Mouse (Mus musculus): ENCODE measurements around the gene Pim3.

Pim3 gene

DNA sequence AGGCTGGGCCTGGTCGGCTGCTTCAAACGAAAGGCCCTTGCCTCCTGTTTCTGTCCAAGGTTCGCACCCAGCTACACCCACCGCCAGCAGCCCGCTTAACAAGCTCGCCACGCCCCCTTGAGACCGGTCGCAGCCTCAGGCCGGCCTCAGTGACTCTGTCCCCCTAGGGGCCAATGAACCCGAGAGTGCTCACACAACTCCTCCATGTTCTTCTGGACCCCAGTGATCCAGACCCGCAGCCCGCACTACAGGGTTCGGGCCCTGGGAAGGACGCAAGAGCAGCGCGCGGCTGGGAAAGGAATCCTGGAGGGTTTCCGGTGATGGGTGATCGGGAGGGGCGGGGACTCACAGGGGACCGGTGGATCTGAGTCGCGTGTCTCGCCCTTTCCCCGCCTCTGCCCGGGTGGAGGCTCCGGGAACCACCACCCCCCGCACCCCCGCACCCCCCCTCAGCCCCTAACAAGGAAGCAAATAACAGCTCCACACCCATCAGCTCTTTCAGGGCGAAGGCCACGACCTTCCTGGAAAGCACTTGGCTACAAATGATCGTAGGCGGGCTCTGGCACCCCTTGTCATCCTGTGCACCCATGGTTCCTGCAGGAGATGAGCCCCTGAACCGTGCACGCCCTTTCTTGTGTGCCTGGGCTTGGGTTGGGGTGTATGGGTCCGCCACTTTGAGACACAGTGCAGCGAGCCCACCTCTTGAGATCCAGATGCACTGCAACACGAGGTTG lies 24.6 kb upstream of the Pim3 start:
- peak; percentile 88 to 94 for DNase-seq (ENCODE audit: inconsistent age in 2 of 2, low spot score in 1 of 2)

DNA sequence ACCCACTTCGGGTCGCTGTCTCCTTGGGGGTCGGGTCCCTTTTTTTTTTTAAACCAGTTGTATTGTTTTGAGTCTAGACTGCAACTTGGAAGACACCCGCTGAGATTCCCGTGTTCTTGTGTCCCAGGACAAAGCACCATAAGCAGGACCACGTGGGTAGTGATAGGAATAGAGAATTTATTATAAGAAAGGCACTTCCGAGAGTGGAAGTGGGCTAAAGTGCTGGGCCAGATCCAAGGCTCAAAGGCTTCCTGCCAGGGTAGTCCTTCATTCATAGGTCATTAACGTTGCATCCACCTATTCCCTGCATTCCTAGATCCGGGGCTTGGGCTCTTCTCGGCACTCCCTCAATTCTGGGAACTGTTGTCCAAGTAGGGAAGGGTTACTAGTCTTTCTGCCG lies 24.0 kb upstream of the Pim3 start:
- DNase-seq (ENCODE audit: inconsistent age in 2 of 2, low spot score in 1 of 2), result peak; percentile 53 to 84

DNA sequence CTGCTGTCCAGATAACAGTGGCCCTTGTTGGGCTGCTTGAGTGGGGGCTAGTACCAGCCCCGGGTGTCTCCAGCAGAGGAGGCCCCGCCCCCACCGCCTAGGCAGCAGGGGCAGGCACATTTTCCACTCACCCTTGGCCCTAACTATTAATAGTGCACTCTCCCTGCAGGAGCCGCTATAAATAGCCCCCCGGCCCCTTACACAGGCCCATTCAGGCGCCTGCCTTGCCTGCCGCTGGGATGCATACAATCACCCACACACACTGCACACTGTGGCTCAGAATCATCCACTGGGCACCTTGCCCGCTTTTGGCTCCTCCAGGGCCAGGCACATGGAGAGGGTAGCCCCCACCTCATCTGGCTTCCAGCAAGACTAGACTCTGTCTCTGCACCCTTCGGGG lies 22.7 kb upstream of the Pim3 start:
- DNase-seq (ENCODE audit: inconsistent age in 2 of 2, low spot score in 1 of 2), result peak; percentile 75 to 81

- peak; percentile 71 to 78 for DNase-seq (ENCODE audit: inconsistent age in 2 of 2, low spot score in 1 of 2)
Observed at GRCm38 (mm10) chr15:88840126-88840525, 21.9 kb upstream of the Pim3 start.

- no peak for DNase-seq (ENCODE audit: inconsistent age in 2 of 2, low spot score in 1 of 2)
Observed at GRCm38 (mm10) chr15:88841160-88841559, 20.8 kb upstream of the Pim3 start.

DNA sequence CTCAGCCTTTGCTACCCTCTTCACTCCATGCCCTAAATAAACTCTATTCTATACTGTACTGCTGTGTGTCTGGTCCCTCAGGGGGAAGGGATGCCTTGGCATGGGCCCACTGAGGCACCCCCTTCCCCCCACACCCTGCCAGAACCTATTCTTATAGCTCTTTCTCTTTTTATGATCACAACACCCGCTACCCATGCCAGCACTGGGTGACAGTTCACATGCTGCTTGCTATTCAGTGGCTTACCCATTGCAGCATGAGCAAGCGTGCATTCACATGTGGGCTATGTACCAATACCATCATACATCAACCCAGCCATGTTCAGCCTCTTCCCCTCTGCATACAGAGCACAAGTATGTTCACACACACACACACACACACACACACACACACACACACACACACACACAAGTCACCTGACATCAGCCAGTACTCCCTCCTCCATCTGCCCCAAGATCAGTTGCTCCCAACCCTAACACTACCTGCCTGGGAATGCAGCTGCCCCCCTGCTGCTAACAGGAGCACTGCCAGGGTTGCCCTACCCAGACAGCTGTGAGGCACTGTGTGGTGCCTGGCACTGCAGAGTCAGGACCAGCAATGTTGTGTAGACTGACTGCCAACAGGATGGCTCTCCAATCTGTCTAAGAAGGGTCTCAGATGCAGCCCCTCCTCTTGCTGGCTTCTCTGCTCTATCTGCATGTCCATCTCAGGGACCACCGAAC lies 20.2 kb upstream of the Pim3 start:
- DNase-seq (ENCODE audit: inconsistent age in 2 of 2, low spot score in 1 of 2), result no peak

GRCm38 (mm10) chr15:88842300-88842673 lies 19.7 kb upstream of the Pim3 start:
- no peak for DNase-seq (ENCODE audit: inconsistent age in 2 of 2, low spot score in 1 of 2)

GRCm38 (mm10) chr15:88843486-88844097 lies 18.4 kb upstream of the Pim3 start:
- no peak for DNase-seq (ENCODE audit: inconsistent age in 2 of 2, low spot score in 1 of 2)

DNA sequence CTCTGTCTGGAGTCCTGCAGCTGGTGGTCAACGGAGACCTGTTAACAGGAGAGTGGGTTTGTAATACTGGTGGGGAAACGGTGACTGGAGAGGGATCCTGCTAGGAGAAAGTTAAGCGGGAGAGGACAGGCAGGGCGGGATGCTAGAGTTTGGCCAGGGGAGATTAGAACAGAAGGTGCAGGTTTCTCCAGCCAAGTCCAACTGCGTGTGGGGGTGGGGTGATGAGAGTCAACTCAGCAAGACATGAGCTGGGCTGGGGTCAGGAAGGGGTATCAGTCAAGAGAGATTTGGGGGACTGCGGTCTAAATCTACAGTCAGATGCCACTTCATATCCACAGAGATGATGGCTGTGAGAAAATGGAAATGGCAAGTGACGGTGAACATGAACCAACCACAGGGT lies 17.0 kb upstream of the Pim3 start:
- DNase-seq (ENCODE audit: inconsistent age in 2 of 2, low spot score in 1 of 2), result no peak

DNA sequence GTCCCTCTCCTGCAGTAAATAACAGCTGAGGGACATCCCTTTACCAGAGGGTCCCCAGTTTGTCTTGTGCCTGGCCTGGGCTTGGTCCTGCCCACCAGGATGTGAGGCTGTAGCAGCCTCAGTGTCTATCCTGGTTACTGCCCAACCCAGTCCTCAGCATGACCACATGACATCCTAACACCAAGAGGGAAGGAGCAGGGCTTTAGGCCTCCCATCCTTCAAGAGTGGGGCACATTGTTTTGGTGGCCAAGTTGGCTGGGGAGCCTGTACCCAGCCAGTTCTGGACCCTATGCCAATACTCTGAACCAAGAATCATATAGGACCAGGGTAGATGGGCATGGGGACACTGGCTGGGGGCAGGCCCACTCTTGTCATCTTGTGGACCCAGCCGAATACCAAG lies 13.3 kb upstream of the Pim3 start:
- DNase-seq (ENCODE audit: inconsistent age in 2 of 2, low spot score in 1 of 2), result no peak

DNA sequence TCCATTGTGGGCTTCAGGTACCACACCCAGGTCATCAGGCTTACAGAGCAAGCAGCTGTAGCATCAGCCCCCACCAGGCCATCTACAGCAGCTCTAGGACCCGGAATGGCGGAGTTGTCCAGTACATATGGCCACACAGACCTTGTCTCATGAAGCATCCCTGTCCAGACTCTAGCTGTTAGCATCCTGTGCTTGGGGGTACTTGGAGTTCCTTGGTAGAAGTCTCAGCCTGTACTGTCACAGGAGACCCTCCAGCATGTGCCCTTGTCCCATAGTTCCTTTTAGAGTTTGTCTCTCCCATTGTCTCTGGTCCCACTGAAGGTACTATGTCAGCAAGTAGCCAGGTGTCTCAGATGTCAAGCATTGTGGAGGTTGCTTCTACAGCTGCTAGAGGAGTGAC lies 12.4 kb upstream of the Pim3 start:
- no peak for DNase-seq (ENCODE audit: inconsistent age in 2 of 2, low spot score in 1 of 2)

- DNase-seq (ENCODE audit: inconsistent age in 2 of 2, low spot score in 1 of 2), result peak; percentile 94 to 95
Observed at GRCm38 (mm10) chr15:88850146-88850826, 11.7 kb upstream of the Pim3 start.

- peak in 1 of 2 experiments; percentile 49 for DNase-seq (ENCODE audit: inconsistent age in 2 of 2, low spot score in 1 of 2)
Observed at GRCm38 (mm10) chr15:88851076-88851475, 10.9 kb upstream of the Pim3 start.

DNA sequence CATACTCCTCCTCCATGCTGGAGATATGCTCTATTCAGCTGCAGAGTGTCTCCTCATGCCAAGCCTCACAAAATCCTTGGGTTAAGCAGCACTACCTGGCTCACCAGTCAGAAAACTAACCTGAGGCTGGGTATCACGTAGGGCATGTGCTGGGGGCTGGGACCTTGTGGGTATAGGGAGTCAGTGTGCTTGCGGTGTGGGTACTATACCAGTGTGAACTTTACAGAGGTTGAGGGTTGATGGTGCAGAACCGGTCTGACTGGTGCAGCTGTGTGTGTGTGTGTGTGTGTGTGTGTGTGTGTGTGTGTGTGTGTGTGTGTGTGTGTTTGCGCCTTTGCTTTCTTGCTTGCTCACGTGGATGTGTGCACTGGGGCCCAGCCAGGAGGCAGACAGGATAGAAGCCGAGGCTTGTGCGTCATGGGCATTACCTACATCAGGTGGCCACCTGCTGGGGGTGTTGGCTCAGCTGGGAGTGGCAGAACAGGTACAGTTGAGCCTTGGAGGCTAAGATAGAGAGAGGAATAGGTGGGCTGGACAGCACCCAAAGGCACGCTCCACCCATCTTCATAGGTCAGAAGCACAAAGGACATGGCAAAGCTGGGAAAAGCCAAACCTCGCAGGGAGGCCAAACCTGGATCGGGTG lies 10.4 kb upstream of the Pim3 start:
- no peak for DNase-seq (ENCODE audit: inconsistent age in 2 of 2, low spot score in 1 of 2)

GRCm38 (mm10) chr15:88853106-88853505 lies 8.9 kb upstream of the Pim3 start:
- no peak for DNase-seq (ENCODE audit: inconsistent age in 2 of 2, low spot score in 1 of 2)

DNA sequence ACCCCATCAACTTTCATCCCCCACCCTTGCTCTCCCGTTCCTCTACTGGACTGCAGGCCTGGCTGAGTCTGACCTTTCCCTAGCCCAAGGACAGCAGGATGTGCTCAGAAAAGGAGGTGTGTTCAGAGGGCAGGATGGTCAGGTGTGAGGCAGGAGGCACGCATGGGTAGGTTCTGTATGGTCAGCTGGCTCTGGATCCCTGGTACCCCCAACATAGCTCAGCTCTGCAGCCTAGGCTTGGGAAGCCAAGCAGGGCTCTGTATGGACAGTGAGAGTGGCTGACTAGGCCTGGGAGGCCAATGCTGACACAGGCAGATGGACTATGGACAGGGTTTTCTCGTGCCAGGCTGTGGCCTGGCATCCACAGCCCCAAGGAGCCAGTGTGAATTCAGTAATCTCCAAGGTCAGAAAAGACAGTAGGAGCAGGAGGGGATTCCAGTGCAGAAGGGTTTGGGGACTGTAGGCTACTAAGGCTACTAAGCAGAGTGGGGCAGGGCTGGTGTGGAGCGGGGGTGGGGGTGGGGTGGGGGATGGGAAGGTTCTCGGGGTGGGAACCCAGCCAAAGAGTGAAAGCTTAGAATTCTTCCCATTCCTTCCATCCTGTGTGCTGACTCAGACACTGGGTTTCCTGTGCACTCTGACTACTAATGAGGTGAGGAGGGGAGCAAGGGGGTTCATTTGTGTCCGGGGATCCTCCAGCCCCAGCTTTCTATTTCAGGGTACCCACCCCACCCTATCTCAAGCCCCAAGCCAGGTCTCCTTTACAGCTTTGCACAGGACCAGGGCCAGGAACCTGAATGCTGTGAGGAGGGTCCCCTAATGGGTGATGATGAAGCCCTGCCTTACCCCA lies 7.6 kb upstream of the Pim3 start:
- DNase-seq (ENCODE audit: inconsistent age in 2 of 2, low spot score in 1 of 2), result peak in 1 of 2 experiments; percentile 73

GRCm38 (mm10) chr15:88854969-88855830 lies 6.8 kb upstream of the Pim3 start:
- peak in 1 of 2 experiments; percentile 58 for DNase-seq (ENCODE audit: inconsistent age in 2 of 2, low spot score in 1 of 2)

DNA sequence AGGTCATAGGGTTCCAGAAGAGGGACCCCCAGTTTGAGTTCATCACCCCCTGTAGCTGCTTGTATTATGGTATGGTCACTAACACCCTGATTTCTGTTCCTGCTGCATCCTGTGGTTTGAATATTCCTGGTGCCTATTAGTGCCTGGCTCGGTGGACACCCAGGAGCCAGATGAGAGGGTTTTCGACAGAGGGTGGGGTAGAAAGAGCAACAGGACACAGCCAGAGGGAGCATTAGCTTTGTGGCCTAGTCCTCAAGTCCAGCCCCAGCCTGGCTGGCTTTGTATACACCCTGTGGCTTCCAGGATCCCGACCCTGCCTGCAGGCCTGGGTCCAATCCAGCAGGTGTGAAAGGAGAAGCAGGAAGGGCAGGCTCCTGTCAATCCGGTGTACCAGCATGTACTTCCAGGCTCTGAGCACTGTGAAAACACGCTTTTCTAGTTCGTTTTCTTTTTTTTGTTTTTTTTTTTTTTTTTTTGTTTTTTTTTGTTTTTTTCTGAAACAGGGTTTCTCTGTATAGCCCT lies 6.0 kb upstream of the Pim3 start:
- DNase-seq (ENCODE audit: inconsistent age in 2 of 2, low spot score in 1 of 2), result no peak

GRCm38 (mm10) chr15:88856613-88857012 lies 5.4 kb upstream of the Pim3 start:
- DNase-seq (ENCODE audit: inconsistent age in 2 of 2, low spot score in 1 of 2), result no peak
